Mouse (Mus musculus) MN1 (cell line): ENCODE measurements at regions not wholly inside any gene's neighbourhood (a gene's known extent, or its start where the extent isn't known, plus 50 kb on each side); places are given as distances from the start of the nearest gene placed in this dataset.

Experiments
- DNase-seq: peaks from one replicate; pipeline ENCODE4 v3.0.0-alpha.2; 2016; ENCODE audit warnings: low spot score

DNA sequence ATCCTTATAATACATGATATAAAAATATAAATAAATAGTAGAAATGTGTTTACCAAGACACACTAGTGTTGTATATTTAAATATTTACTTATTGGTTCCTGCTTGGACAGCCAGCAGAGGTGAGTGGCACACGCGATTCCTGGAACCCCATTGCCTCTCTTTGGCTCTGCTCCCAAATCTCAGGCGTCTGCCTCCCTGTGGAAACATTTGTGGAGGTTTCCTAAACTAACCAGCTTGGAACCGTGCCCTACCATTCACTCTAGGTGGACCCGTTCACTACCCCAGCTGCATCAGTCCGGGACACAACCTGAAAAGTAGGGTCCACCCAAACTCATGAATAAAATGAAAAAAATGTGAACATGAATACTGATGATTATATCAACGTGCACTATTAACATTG, 404.0 kb upstream of the Defb41 start:
- DNase-seq = no peak

- DNase-seq = no peak
These were observed 403.3 kb upstream of the Defb41 start for GRCm38 (mm10) chr1:18668265-18668664.

GRCm38 (mm10) chr1:18640858-18641257, 375.9 kb upstream of the Defb41 start:
- DNase-seq = no peak

DNA sequence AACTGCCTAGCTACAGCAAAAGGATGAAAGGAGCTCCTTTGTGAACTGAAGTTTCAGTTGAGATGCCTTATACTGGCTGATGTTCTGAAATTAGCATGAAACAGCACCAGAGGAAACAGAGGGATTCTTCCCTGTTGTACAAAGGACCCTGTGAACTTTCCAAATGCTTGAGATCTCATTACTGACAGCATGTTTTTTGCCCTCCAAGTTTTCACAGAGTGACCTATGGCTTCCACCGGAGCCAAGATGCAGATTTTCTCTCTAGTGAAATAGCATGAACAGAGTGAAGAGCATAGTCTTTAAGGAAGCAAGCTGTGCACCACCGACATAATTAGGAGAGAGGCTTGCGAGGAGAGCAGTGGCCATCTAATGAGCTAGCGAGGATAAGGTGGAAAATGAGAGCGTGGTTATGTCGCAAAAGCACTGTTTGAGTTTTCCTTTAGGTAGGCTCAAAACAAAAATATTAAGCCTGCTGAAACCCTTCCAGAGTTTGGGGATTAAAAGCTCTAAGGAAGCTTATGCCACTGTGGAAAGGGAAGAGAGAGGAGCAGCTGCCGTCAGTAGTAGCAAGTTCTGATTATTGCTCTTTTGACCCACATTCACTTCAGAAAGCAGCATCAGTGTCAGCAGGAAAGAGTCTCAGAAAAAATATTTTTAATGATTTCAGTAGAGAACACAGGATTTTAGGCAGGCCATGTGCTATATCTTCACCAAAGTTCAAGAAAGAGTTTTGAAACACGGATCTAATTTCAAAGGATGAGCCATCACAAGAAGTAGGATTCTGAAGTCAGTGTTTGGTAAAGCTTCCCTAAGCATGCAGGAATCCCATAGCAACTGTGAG, 374.7 kb upstream of the Defb41 start:
- no peak for DNase-seq

DNA sequence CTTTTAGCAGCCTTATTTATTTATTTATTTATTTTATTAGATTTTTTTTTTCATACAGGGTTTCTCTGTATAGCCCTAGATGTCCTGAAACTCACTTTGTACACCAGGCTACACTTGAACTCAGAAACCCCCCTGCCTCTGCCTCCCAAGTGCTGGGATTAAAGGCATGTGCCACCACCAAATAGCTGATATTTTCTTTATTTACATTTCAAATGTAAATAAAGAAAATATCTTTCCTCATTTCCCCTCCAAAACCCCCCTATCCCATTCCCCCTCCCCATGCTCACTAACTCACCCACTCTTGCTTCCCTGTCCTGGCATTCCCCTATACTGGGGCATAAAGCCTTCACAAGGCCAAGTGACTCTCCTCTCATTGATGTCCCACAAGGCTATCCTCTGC, 372.4 kb upstream of the Defb41 start:
- no peak for DNase-seq

GRCm38 (mm10) chr1:18610231-18610630, 345.3 kb upstream of the Defb41 start:
- no peak for DNase-seq

DNA sequence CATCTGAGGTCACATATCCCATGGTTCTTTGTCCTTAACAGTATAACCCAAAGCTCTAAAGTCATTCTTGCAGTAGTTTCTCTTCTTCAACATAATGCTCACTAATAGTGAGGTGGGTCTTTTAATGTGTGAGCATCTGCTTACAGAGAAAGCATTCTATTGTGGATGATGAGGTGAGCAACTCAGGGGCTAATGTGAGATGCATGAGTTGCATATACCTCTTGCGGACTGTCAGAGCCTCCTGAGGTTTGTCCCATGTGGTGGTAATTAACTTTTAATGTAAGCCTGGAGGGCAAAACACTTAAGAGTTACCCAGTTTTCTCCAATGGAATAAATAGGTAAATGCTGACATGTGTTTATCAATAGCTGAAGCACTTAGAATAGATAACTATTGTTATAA, 334.9 kb upstream of the Defb41 start:
- no peak for DNase-seq

DNA sequence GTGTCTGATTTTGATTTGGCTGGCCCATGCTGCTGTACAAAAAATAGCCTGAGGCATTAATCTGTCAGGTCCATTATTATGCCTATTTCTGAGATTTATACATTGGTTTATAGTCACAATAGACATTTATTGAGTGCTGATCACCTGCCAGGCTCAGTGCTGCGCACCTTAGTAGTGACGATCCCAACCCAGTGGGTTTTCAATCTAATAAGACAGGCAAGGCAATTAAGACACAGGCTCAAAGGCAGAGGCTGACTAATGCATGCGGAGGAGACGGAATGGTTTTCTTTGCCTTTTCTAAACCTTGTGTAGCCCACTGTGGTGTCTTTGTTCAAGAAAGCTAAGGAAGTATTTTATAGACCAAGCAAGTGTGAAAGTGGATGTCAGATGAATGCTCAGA, 334.0 kb upstream of the Defb41 start:
- no peak for DNase-seq

- DNase-seq = no peak
These were observed 318.6 kb upstream of the Defb41 start for GRCm38 (mm10) chr1:18583358-18584128.

DNA sequence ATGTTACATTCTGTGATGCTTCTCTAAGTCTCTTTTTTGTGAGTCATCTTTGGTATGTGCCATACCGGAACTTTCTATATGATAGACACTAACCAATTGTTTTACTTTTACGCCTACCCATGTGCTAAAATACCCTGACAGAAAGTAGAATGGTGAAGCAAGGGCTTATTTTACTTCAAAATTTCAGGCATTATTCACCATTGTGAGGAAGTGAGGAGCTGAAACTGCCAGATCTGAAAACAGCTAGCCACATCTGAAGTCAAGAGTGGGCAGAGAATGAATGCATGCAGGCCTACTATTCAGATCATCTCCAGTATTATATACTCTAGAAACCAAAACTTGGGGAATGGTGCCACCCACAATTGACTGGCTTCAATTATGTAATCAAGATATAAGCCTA, 313.7 kb upstream of the Defb41 start:
- no peak for DNase-seq

DNA sequence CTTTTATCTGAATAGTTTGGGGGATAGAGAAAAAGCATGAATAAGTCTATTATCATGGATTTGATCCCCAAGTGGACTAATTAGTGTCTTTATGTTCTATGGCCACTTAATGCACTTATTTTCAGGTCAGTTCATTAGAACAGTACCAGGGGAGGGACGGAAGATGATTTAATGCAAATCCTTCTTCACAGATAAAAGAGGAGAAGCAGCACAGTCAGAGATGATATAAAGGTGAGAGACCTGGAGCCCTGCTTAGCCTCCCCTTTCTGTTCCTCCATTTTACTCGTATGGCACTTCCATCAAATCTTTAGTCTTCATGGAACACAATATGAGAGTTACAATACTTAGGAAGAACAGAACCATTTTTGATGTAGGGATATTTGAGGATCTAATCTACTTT, 302.1 kb upstream of the Defb41 start:
- DNase-seq = no peak

GRCm38 (mm10) chr1:18551211-18551610, 286.3 kb upstream of the Defb41 start:
- no peak for DNase-seq

DNA sequence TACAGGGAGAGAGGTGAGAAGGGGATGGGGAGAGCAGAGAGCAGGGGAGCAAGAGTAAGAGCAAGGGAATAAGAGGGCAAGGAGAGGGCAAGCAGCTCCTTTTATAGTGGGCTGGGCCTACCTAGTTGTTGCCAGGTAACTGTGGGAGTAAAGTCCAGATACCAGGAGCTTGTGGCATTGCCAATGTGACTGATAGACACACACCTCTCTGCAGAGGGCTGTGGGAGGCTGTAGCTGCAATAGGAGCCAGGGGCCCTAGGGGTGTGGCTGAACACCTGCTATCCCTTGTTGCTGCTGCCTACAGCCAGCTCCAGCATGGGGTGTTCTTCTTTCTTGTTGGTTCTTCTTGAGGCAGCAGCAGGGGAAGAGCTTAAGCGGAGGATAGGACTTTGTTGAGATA, 266.8 kb upstream of the Defb41 start:
- no peak for DNase-seq

DNA sequence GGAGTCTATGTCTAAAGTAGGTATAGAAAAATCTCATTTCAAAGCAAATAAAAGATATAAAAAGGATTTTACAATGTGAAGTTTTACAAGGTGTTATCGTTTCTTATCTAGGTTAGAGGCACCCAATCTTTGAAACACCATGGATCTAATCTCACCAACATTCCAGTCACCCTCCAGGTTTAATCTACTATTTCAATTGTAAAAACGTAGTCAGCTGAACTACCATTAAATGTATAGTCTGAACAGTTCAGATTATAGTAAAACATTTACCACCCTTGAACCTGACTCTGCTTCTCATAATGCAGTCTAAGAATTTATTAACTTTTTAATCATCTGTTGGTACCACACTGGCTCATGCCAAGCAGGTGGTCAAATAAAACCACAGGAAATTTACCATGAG, 259.5 kb upstream of the Defb41 start:
- DNase-seq = no peak

GRCm38 (mm10) chr1:18522902-18523301, 258.0 kb upstream of the Defb41 start:
- no peak for DNase-seq

GRCm38 (mm10) chr1:18512764-18513163, 247.8 kb upstream of the Defb41 start:
- no peak for DNase-seq

DNA sequence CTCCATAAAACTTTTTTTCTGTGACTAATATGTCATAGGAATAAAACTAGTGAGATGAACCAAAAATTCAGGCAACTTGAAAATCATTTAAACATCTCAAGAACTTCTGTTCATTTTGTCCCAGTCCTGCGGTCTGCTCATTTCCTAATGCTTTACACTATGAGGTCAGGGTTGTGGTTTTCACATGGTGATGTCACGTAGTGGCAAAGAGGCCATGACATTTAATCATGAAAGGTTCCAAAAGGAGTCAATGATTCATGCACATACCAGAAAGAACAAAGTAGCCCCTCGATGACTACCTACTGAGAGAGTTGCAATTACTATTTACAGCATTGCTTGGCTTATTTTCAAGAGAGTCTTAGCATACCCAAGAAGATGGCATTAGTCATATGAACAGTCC, 233.6 kb upstream of the Defb41 start:
- DNase-seq = no peak

- DNase-seq = no peak
These were observed 203.6 kb upstream of the Defb41 start for GRCm38 (mm10) chr1:18468496-18468895.

DNA sequence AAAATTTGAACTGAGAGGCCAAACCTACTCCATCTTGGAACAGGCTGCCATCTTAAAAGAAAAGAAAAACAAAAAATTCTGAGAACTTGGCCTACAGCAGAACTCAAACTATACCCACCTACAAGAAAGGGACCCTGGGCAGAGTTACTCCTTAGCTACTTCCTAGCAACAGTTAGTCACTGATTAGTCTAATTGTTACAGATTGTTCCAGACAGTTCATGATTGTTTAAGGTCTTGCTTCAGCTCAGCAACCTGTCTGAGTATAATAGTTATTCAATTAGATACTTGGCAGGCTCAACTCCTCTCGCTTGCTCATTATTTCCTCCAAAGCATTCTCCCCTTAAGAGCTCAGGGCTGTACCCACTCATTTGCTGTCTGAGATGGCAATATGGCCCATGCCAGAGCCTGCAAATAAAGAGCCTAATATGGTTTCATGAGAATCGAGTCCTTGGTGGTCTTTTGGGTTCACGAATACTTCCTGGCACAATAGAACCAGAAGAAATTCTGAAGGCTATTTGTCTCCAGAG, 200.4 kb upstream of the Defb41 start:
- no peak for DNase-seq

DNA sequence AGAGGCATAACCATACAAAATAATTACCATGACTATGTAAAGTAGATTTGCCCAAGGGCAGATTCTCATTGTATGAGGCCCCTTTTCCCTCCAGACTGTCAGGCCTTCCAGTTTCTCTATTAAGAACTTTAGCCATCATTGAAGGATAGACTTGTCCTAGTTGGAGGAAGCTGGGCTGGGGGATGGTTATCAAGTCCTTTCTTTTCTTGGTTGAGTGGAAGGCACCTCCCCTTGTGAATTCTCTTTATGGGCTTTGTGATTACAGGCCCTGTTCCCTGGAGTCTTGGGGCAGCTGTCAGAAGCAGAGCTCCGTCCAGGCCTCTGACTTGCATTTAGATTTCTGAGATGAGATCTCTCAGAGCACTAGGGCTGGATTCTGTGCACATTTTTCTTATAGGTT, 198.3 kb upstream of the Defb41 start:
- no peak for DNase-seq

- no peak for DNase-seq
These were observed 151.4 kb upstream of the Defb41 start for GRCm38 (mm10) chr1:18416297-18416732.

GRCm38 (mm10) chr1:18415879-18416278, 150.9 kb upstream of the Defb41 start:
- DNase-seq = no peak

- DNase-seq = no peak
These were observed 147.8 kb upstream of the Defb41 start for GRCm38 (mm10) chr1:18412746-18413145.
